Mouse (Mus musculus): ENCODE results near the gene Cxadr. TPM values are rescaled to one million over a fixed set of nuclear protein-coding genes. Genes with fewer than 3 reads are reported as not detected.

Cxadr gene
- total and polyA plus RNA-seq, 3 experiments = 0.33 TPM; not detected in 2

GRCm38 (mm10) chr16:78325972-78326848 is 24.9 kb downstream of the Cxadr start:
- no peak overlapping the region for H3K4me3 ChIP-seq (ENCODE audit: control insufficient read depth in 1 of 2, insufficient read depth in 1 of 2, low read depth in 2 of 2, low read length in 2 of 2)
- no peaks in the 10 kb centered on the region for H3K36me3 ChIP-seq (ENCODE audit: control insufficient read depth in 1 of 2, insufficient read depth in 2 of 2, low read length in 2 of 2)
- no peaks in the 10 kb centered on the region for H3K79me2 ChIP-seq (ENCODE audit: control insufficient read depth, insufficient read depth, low read length, poor library complexity)
- no peak overlapping the region for H3K27ac ChIP-seq (ENCODE audit: control insufficient read depth, low read depth, low read length)
- no peak for DNase-seq (ENCODE audit: low read depth, low spot score)
- TF ChIP-seq ZKSCAN1 (IDR thresholded peaks at IDR 0.05; ENCODE audit: low read depth, low read length) = no peak
- no peak for TF ChIP-seq ETS1 (IDR thresholded peaks at IDR 0.05; ENCODE audit: low read depth, low read length)
- TF ChIP-seq USF2 (IDR thresholded peaks at IDR 0.05; ENCODE audit: borderline replicate concordance in 1 of 2, insufficient read depth in 1 of 2, low read depth in 1 of 2, low read length in 2 of 2) = no peak
- TF ChIP-seq NRF1 (IDR thresholded peaks at IDR 0.05; ENCODE audit: insufficient read depth, low read depth, low read length, poor library complexity, severe bottlenecking) = no peak
- no peaks in the 10 kb centered on the region for H3K9me3 ChIP-seq (replicated peaks; ENCODE audit: insufficient read depth, low read length)
- H3K4me1 ChIP-seq (ENCODE audit: control insufficient read depth in 1 of 2, insufficient read depth in 2 of 2, low read length in 2 of 2) = peaks cover 0 to 2% of the 10 kb centered on the region in 2 experiments; a peak in 1 of 4 replicates
- H3K27me3 ChIP-seq (ENCODE audit: control insufficient read depth in 1 of 2, insufficient read depth in 2 of 2, low read length in 2 of 2) = no peaks in the 10 kb centered on the region
- H3K9ac ChIP-seq (ENCODE audit: control insufficient read depth, low read depth, low read length, poor library complexity, severe bottlenecking) = no peak overlapping the region

- no peak overlapping the region for H3K9ac ChIP-seq (ENCODE audit: control insufficient read depth, low read depth, low read length, poor library complexity, severe bottlenecking)
- H3K27ac ChIP-seq (ENCODE audit: control insufficient read depth, low read depth, low read length) = no peak overlapping the region
- H3K4me3 ChIP-seq (ENCODE audit: control insufficient read depth in 1 of 2, insufficient read depth in 1 of 2, low read depth in 2 of 2, low read length in 2 of 2) = no peak overlapping the region
- H3K9me3 ChIP-seq (replicated peaks; ENCODE audit: insufficient read depth, low read length) = no peaks in the 10 kb centered on the region
- no peaks in the 10 kb centered on the region for H3K79me2 ChIP-seq (ENCODE audit: control insufficient read depth, insufficient read depth, low read length, poor library complexity)
- no peaks in the 10 kb centered on the region for H3K27me3 ChIP-seq (ENCODE audit: control insufficient read depth in 1 of 2, insufficient read depth in 2 of 2, low read length in 2 of 2)
- DNase-seq (ENCODE audit: low read depth, low spot score) = no peak
- H3K4me1 ChIP-seq (ENCODE audit: control insufficient read depth in 1 of 2, insufficient read depth in 2 of 2, low read length in 2 of 2) = peaks cover 0 to 2% of the 10 kb centered on the region in 2 experiments; a peak in 1 of 4 replicates
- TF ChIP-seq NRF1 (IDR thresholded peaks at IDR 0.05; ENCODE audit: insufficient read depth, low read depth, low read length, poor library complexity, severe bottlenecking) (no peak), POLR2AphosphoS2 (IDR thresholded peaks at IDR 0.05; ENCODE audit: low read length) (no peak), MAFK (IDR thresholded peaks at IDR 0.05; ENCODE audit: borderline replicate concordance, low read depth, low read length) (no peak), MAZ (IDR thresholded peaks at IDR 0.05; ENCODE audit: low read depth, low read length) (no peak), UBTF (IDR thresholded peaks at IDR 0.05; ENCODE audit: borderline replicate concordance, insufficient read depth, low read depth, low read length) (no peak), HCFC1 (IDR thresholded peaks at IDR 0.05; ENCODE audit: low read depth, low read length) (no peak), KAT2A (conservative IDR thresholded peaks at IDR 0.05; ENCODE audit: low read depth, low read length) (no peak)
- no peaks in the 10 kb centered on the region for H3K36me3 ChIP-seq (ENCODE audit: control insufficient read depth in 1 of 2, insufficient read depth in 2 of 2, low read length in 2 of 2)
Measured at GRCm38 (mm10) chr16:78327562-78327961, 26.3 kb downstream of the Cxadr start.

- no peaks in the 10 kb centered on the region for H3K27me3 ChIP-seq (ENCODE audit: control insufficient read depth in 1 of 2, insufficient read depth in 2 of 2, low read length in 2 of 2)
- H3K36me3 ChIP-seq (ENCODE audit: control insufficient read depth in 1 of 2, insufficient read depth in 2 of 2, low read length in 2 of 2) = no peaks in the 10 kb centered on the region
Measured at GRCm38 (mm10) chr16:78327999-78328398, 26.7 kb downstream of the Cxadr start.

More at GRCm38 (mm10) chr16:78327999-78328398, 26.7 kb downstream of the Cxadr start:
- Histone ChIP-seq H3K79me2 (ENCODE audit: control insufficient read depth, insufficient read depth, low read length, poor library complexity) (no peaks in the 10 kb centered on the region), H3K27ac (ENCODE audit: control insufficient read depth, low read depth, low read length) (no peak overlapping the region), H3K9ac (ENCODE audit: control insufficient read depth, low read depth, low read length, poor library complexity, severe bottlenecking) (no peak overlapping the region), H3K4me1 (ENCODE audit: control insufficient read depth in 1 of 2, insufficient read depth in 2 of 2, low read length in 2 of 2) (peaks cover 0 to 1% of the 10 kb centered on the region in 2 experiments; a peak in 1 of 4 replicates), H3K9me3 (replicated peaks; ENCODE audit: insufficient read depth, low read length) (no peaks in the 10 kb centered on the region), H3K4me3 (ENCODE audit: control insufficient read depth in 1 of 2, insufficient read depth in 1 of 2, low read depth in 2 of 2, low read length in 2 of 2) (no peak overlapping the region)
- TF ChIP-seq JUND (IDR thresholded peaks at IDR 0.05; ENCODE audit: low read depth, low read length) (no peak), TCF12 (IDR thresholded peaks at IDR 0.05; ENCODE audit: low read depth, low read length) (no peak), MYC (IDR thresholded peaks at IDR 0.05; ENCODE audit: low read depth, low read length) (no peak), ELF1 (IDR thresholded peaks at IDR 0.05; ENCODE audit: low read depth, low read length) (no peak), BHLHE40 (IDR thresholded peaks at IDR 0.05; ENCODE audit: borderline replicate concordance, low read depth, low read length) (no peak), CHD1 (IDR thresholded peaks at IDR 0.05; ENCODE audit: low read depth, low read length) (no peak), POLR2AphosphoS2 (IDR thresholded peaks at IDR 0.05; ENCODE audit: low read length) (no peak), E2F4 (IDR thresholded peaks at IDR 0.05; ENCODE audit: borderline replicate concordance, low read depth, low read length) (no peak), GABPA (IDR thresholded peaks at IDR 0.05; ENCODE audit: low read depth, low read length) (no peak), RAD21 (IDR thresholded peaks at IDR 0.05; ENCODE audit: low read depth, low read length) (no peak), ZNF384 (IDR thresholded peaks at IDR 0.05; ENCODE audit: low read depth, low read length) (no peak)
- DNase-seq (ENCODE audit: low read depth, low spot score) = no peak
